Mouse (Mus musculus) kidney, embryonic 16.5 days (tissue): ENCODE data around the gene Uggt2. TPM values are rescaled to one million over a fixed set of nuclear protein-coding genes. Genes with fewer than 3 reads are reported as not detected.

Source experiments
- ATAC-seq: fragments of 200-750 bp; cut with Nextera tagmentation; 2 replicates; pipeline ENCODE4 v1.8.0; 2017; ENCODE audit warnings: moderate TSS enrichment; ENCODE audit not compliant: low FRiP score, low TSS enrichment
- H3K27ac ChIP-seq: fragments of 300-500 bp; sonication (generic); 2 replicates; pipeline ENCODE4 v1.5.1; 2014; ENCODE audit warnings: low read length
- H3K27me3 ChIP-seq: fragments of 300-500 bp; sonication (generic); 2 replicates; pipeline ENCODE4 v1.6.1; 2014; ENCODE audit warnings: low read length, control low read depth, mixed read lengths; ENCODE audit not compliant: insufficient read depth
- H3K36me3 ChIP-seq: fragments of 300-500 bp; sonication (generic); 2 replicates; pipeline ENCODE4 v1.6.1; 2014; ENCODE audit warnings: low read length, control low read depth, mixed read lengths; ENCODE audit not compliant: insufficient read depth
- H3K4me1 ChIP-seq: fragments of 300-500 bp; sonication (generic); 2 replicates; pipeline ENCODE4 v1.6.1; 2014; ENCODE audit warnings: low read length, control low read depth, mixed read lengths; ENCODE audit not compliant: insufficient read depth
- H3K4me2 ChIP-seq: fragments of 300-500 bp; sonication (generic); replicated peaks from 2 replicates; pipeline ENCODE4 v1.6.1; 2014; ENCODE audit warnings: low read depth, low read length
- H3K4me3 ChIP-seq: fragments of 300-500 bp; sonication (generic); 2 replicates; pipeline ENCODE4 v1.5.1; 2014; ENCODE audit warnings: mild to moderate bottlenecking, low read length
- H3K9ac ChIP-seq: fragments of 300-500 bp; sonication (generic); replicated peaks from 2 replicates; pipeline ENCODE4 v1.6.1; 2014; ENCODE audit warnings: low read length
- H3K9me3 ChIP-seq: fragments of 300-500 bp; sonication (generic); 2 replicates; pipeline ENCODE4 v1.6.1; 2016; ENCODE audit warnings: low read length, control low read depth
- WGBS: fragments of 180-500 bp; shearing (Covaris S2); extraction: QIAGEN DNeasy Blood & Tissue Kit; methylation state at CpG from one replicate; pipeline ENCODE4 v1.1.7; 2014; 5-methylcytosine and 5-hydroxymethylcytosine counted together
- polyA plus RNA-seq: library from polyadenylated mRNA; unstranded; fragments of >200 nt; fragmentation: Nextera tagmentation; extraction: Ambion mirVana; gene quantifications from 2 replicates; pipeline ENCODE4 v1.2.1, GENCODE M21; 2015

The Uggt2 gene
- polyA plus RNA-seq, 1 experiment from 2014 or later = 12.2 TPM

GRCm38 (mm10) chr14:119112558-119112957 lies 13.3 kb upstream of the Uggt2 start:
- H3K9ac ChIP-seq = no peak overlapping the region
- H3K9me3 ChIP-seq = no peaks in the 10 kb centered on the region
- H3K4me3 ChIP-seq = no peak overlapping the region
- WGBS = 72% methylated on average over 6 of the region's 6 CpGs
- no peaks in the 10 kb centered on the region for H3K27me3 ChIP-seq
- H3K36me3 ChIP-seq = no peaks in the 10 kb centered on the region
- H3K27ac ChIP-seq = no peak overlapping the region
- H3K4me1 ChIP-seq = no peaks in the 10 kb centered on the region
- ATAC-seq = no peak
- H3K4me2 ChIP-seq = no peak overlapping the region

- WGBS = 81% methylated on average over 3 of the region's 3 CpGs
- Histone ChIP-seq H3K9me3 (no peaks in the 10 kb centered on the region), H3K4me1 (no peaks in the 10 kb centered on the region), H3K4me2 (no peak overlapping the region), H3K27ac (no peak overlapping the region), H3K27me3 (no peaks in the 10 kb centered on the region), H3K9ac (no peak overlapping the region), H3K36me3 (no peaks in the 10 kb centered on the region), H3K4me3 (no peak overlapping the region)
- 0 out of 2 replicates have a peak, but pooled peaks have one; percentile 12 for ATAC-seq
Observed at GRCm38 (mm10) chr14:119109776-119110218, 10.6 kb upstream of the Uggt2 start.

- Histone ChIP-seq H3K4me1 (no peaks in the 10 kb centered on the region), H3K9ac (no peak overlapping the region), H3K4me2 (no peak overlapping the region), H3K27me3 (no peaks in the 10 kb centered on the region), H3K27ac (no peak overlapping the region), H3K36me3 (no peaks in the 10 kb centered on the region), H3K4me3 (no peak overlapping the region), H3K9me3 (no peaks in the 10 kb centered on the region)
- WGBS = 67% methylated on average over 7 of the region's 7 CpGs
- ATAC-seq = no peak
Observed at GRCm38 (mm10) chr14:119108776-119109301, 9.6 kb upstream of the Uggt2 start.

- Histone ChIP-seq H3K4me3 (no peak overlapping the region), H3K27me3 (no peaks in the 10 kb centered on the region), H3K27ac (no peak overlapping the region), H3K9ac (no peak overlapping the region), H3K36me3 (no peaks in the 10 kb centered on the region), H3K4me2 (no peak overlapping the region), H3K4me1 (no peaks in the 10 kb centered on the region), H3K9me3 (no peaks in the 10 kb centered on the region)
- ATAC-seq = no peak
- 97% methylated on average over 8 of the region's 8 CpGs for WGBS
Observed at GRCm38 (mm10) chr14:119107591-119107990, 8.4 kb upstream of the Uggt2 start.

- no peaks in the 10 kb centered on the region for H3K27me3 ChIP-seq
- peak overlapping the region; percentile 87 for H3K4me2 ChIP-seq
- H3K27ac ChIP-seq = peak overlapping the region; percentile 24; the same call in 1 of the 2 replicates
- H3K4me3 ChIP-seq = peak overlapping the region; percentile 91
- peak; percentile 83; the same call in 1 of the 2 replicates for ATAC-seq
- under 1% methylated on average over 13 of the region's 13 CpGs for WGBS
- no peaks in the 10 kb centered on the region for H3K9me3 ChIP-seq
- H3K4me1 ChIP-seq = peaks cover 8% of the 10 kb centered on the region; the same call in 1 of the 2 replicates
- no peaks in the 10 kb centered on the region for H3K36me3 ChIP-seq
- peak overlapping the region; percentile 91 for H3K9ac ChIP-seq
Observed at GRCm38 (mm10) chr14:119099570-119099891, 301 bp upstream of the Uggt2 start.

- Histone ChIP-seq H3K4me1 (no peaks in the 10 kb centered on the region), H3K27me3 (no peaks in the 10 kb centered on the region), H3K4me2 (no peak overlapping the region), H3K27ac (no peak overlapping the region), H3K9me3 (no peaks in the 10 kb centered on the region), H3K9ac (no peak overlapping the region), H3K36me3 (peaks cover 18% of the 10 kb centered on the region), H3K4me3 (no peak overlapping the region)
- ATAC-seq = no peak
- 83% methylated on average over 1 of the region's 1 CpGs for WGBS
Observed at GRCm38 (mm10) chr14:119061811-119062210, 37.4 kb downstream of the Uggt2 start.

GRCm38 (mm10) chr14:119060682-119061081 lies 38.5 kb downstream of the Uggt2 start:
- no peaks in the 10 kb centered on the region for H3K27me3 ChIP-seq
- 92% methylated on average over 2 of the region's 2 CpGs for WGBS
- H3K9me3 ChIP-seq = no peaks in the 10 kb centered on the region
- H3K4me1 ChIP-seq = no peaks in the 10 kb centered on the region
- no peak overlapping the region for H3K4me2 ChIP-seq
- H3K4me3 ChIP-seq = no peak overlapping the region
- H3K9ac ChIP-seq = no peak overlapping the region
- ATAC-seq = no peak
- H3K27ac ChIP-seq = no peak overlapping the region
- peaks cover 22% of the 10 kb centered on the region for H3K36me3 ChIP-seq

DNA sequence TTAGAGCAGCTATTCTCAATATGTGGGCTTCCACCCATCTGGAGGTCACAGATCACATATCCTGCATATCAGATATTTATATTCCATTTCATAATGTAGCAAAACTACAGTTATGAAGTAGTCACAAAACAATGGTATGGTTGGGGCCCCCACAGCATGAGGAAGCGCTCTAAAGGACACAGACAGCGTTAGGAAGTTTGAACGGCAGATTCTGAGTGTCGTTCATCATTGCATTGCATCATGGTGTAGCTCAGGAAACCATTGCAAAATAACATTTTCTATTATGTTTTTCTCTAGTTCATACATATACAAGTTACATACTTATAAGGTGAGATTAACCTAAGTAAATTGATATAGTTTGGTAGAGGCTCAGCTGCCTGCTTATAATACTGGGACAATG lies 42.2 kb downstream of the Uggt2 start:
- no peak for ATAC-seq
- H3K27me3 ChIP-seq = no peaks in the 10 kb centered on the region
- no peak overlapping the region for H3K4me2 ChIP-seq
- 94% methylated on average over 4 of the region's 4 CpGs for WGBS
- no peaks in the 10 kb centered on the region for H3K4me1 ChIP-seq
- no peak overlapping the region for H3K9ac ChIP-seq
- no peak overlapping the region for H3K4me3 ChIP-seq
- H3K27ac ChIP-seq = no peak overlapping the region
- H3K36me3 ChIP-seq = peaks cover 26% of the 10 kb centered on the region
- no peaks in the 10 kb centered on the region for H3K9me3 ChIP-seq

GRCm38 (mm10) chr14:119052969-119053368 lies 46.3 kb downstream of the Uggt2 start:
- H3K9me3 ChIP-seq = no peaks in the 10 kb centered on the region
- no peak overlapping the region for H3K9ac ChIP-seq
- no peak for ATAC-seq
- H3K36me3 ChIP-seq = peaks cover 19% of the 10 kb centered on the region
- WGBS = 90% methylated on average over 1 of the region's 1 CpGs
- no peak overlapping the region for H3K4me2 ChIP-seq
- no peaks in the 10 kb centered on the region for H3K27me3 ChIP-seq
- H3K27ac ChIP-seq = no peak overlapping the region
- H3K4me1 ChIP-seq = no peaks in the 10 kb centered on the region
- no peak overlapping the region for H3K4me3 ChIP-seq

GRCm38 (mm10) chr14:119052361-119052760 lies 46.9 kb downstream of the Uggt2 start:
- no peaks in the 10 kb centered on the region for H3K4me1 ChIP-seq
- no peak overlapping the region for H3K27ac ChIP-seq
- no peak for ATAC-seq
- H3K4me2 ChIP-seq = no peak overlapping the region
- peaks cover 16% of the 10 kb centered on the region for H3K36me3 ChIP-seq
- WGBS = 95% methylated on average over 3 of the region's 3 CpGs
- H3K4me3 ChIP-seq = no peak overlapping the region
- H3K27me3 ChIP-seq = no peaks in the 10 kb centered on the region
- H3K9me3 ChIP-seq = no peaks in the 10 kb centered on the region
- no peak overlapping the region for H3K9ac ChIP-seq
